Mouse (Mus musculus): ENCODE data around the gene Micu1. TPM values are rescaled to one million over a fixed set of nuclear protein-coding genes. Genes with fewer than 3 reads are reported as not detected.

The Micu1 gene
- polyA plus RNA-seq (2014; fragmentation: Nextera tagmentation; extraction: Ambion mirVana) = 40.5 and 42.8 TPM in 2 replicates

GRCm38 (mm10) chr10:59702207-59703032 is at the start of gene Micu1:
TSS of gene Micu1 (plus strand) at chr10:59702477.
- peak; percentile 96 for ATAC-seq (replicated peaks; ENCODE audit: insufficient number of reproducible peaks, low FRiP score, low TSS enrichment)
- Histone ChIP-seq H3K36me3 (ENCODE audit: control insufficient read depth, insufficient read depth, low read length) (no peaks in the 10 kb centered on the region), H3K4me1 (ENCODE audit: control insufficient read depth, insufficient read depth, low read length) (peaks cover 4% of the 10 kb centered on the region), H3K27ac (ENCODE audit: low read depth, low read length) (peak within 1 kb of the TSS; percentile 72), H3K9me3 (replicated peaks; ENCODE audit: control insufficient read depth, low read length) (no peaks in the 10 kb centered on the region), H3K4me3 (ENCODE audit: low read depth, low read length) (peak within 1 kb of the TSS; percentile 73), H3K4me2 (peak within 1 kb of the TSS; percentile 66), H3K27me3 (ENCODE audit: control insufficient read depth, insufficient read depth, low read length) (no peaks in the 10 kb centered on the region), H3K9ac (ENCODE audit: low read depth, low read length) (peak within 1 kb of the TSS; percentile 85)
- 0% methylated on average over 48 of the region's 48 CpGs for WGBS (ENCODE audit: insufficient replicate concordance)

GRCm38 (mm10) chr10:59656799-59657198 is 45.5 kb upstream of the Micu1 start:
- Histone ChIP-seq H3K4me1 (ENCODE audit: control insufficient read depth, insufficient read depth, low read length) (no peaks in the 10 kb centered on the region), H3K36me3 (ENCODE audit: control insufficient read depth, insufficient read depth, low read length) (no peaks in the 10 kb centered on the region), H3K4me3 (ENCODE audit: low read depth, low read length) (no peak overlapping the region), H3K27ac (ENCODE audit: low read depth, low read length) (no peak overlapping the region), H3K27me3 (ENCODE audit: control insufficient read depth, insufficient read depth, low read length) (no peaks in the 10 kb centered on the region), H3K4me2 (no peak overlapping the region), H3K9me3 (replicated peaks; ENCODE audit: control insufficient read depth, low read length) (no peaks in the 10 kb centered on the region), H3K9ac (ENCODE audit: low read depth, low read length) (no peak overlapping the region)
- ATAC-seq (replicated peaks; ENCODE audit: insufficient number of reproducible peaks, low FRiP score, low TSS enrichment) = no peak
- 77% methylated on average over 13 of the region's 13 CpGs for WGBS (ENCODE audit: insufficient replicate concordance)

GRCm38 (mm10) chr10:59664765-59665164 is 37.5 kb upstream of the Micu1 start:
- Histone ChIP-seq H3K4me3 (ENCODE audit: low read depth, low read length) (no peak overlapping the region), H3K36me3 (ENCODE audit: control insufficient read depth, insufficient read depth, low read length) (no peaks in the 10 kb centered on the region), H3K27me3 (ENCODE audit: control insufficient read depth, insufficient read depth, low read length) (no peaks in the 10 kb centered on the region), H3K9me3 (replicated peaks; ENCODE audit: control insufficient read depth, low read length) (no peaks in the 10 kb centered on the region), H3K9ac (ENCODE audit: low read depth, low read length) (no peak overlapping the region), H3K27ac (ENCODE audit: low read depth, low read length) (no peak overlapping the region), H3K4me2 (no peak overlapping the region), H3K4me1 (ENCODE audit: control insufficient read depth, insufficient read depth, low read length) (no peaks in the 10 kb centered on the region)
- WGBS (ENCODE audit: insufficient replicate concordance) = 69% methylated on average over 2 of the region's 2 CpGs
- ATAC-seq (replicated peaks; ENCODE audit: insufficient number of reproducible peaks, low FRiP score, low TSS enrichment) = no peak

- H3K4me1 ChIP-seq (ENCODE audit: control insufficient read depth, insufficient read depth, low read length) = no peaks in the 10 kb centered on the region
- H3K9me3 ChIP-seq (replicated peaks; ENCODE audit: control insufficient read depth, low read length) = no peaks in the 10 kb centered on the region
- H3K27ac ChIP-seq (ENCODE audit: low read depth, low read length) = no peak overlapping the region
- H3K4me3 ChIP-seq (ENCODE audit: low read depth, low read length) = no peak overlapping the region
- H3K27me3 ChIP-seq (ENCODE audit: control insufficient read depth, insufficient read depth, low read length) = no peaks in the 10 kb centered on the region
- H3K9ac ChIP-seq (ENCODE audit: low read depth, low read length) = no peak overlapping the region
- 66% methylated on average over 13 of the region's 13 CpGs for WGBS (ENCODE audit: insufficient replicate concordance)
- ATAC-seq (replicated peaks; ENCODE audit: insufficient number of reproducible peaks, low FRiP score, low TSS enrichment) = no peak
- no peak overlapping the region for H3K4me2 ChIP-seq
- H3K36me3 ChIP-seq (ENCODE audit: control insufficient read depth, insufficient read depth, low read length) = no peaks in the 10 kb centered on the region
These were observed 36.6 kb upstream of the Micu1 start for GRCm38 (mm10) chr10:59665503-59666291.

- Histone ChIP-seq H3K4me3 (ENCODE audit: low read depth, low read length) (no peak overlapping the region), H3K36me3 (ENCODE audit: control insufficient read depth, insufficient read depth, low read length) (no peaks in the 10 kb centered on the region), H3K27ac (ENCODE audit: low read depth, low read length) (no peak overlapping the region), H3K9me3 (replicated peaks; ENCODE audit: control insufficient read depth, low read length) (no peaks in the 10 kb centered on the region), H3K4me1 (ENCODE audit: control insufficient read depth, insufficient read depth, low read length) (no peaks in the 10 kb centered on the region), H3K9ac (ENCODE audit: low read depth, low read length) (no peak overlapping the region), H3K27me3 (ENCODE audit: control insufficient read depth, insufficient read depth, low read length) (no peaks in the 10 kb centered on the region), H3K4me2 (no peak overlapping the region)
- no peak for ATAC-seq (replicated peaks; ENCODE audit: insufficient number of reproducible peaks, low FRiP score, low TSS enrichment)
- WGBS (ENCODE audit: insufficient replicate concordance) = 59% methylated on average over 6 of the region's 6 CpGs
These were observed 34.9 kb upstream of the Micu1 start for GRCm38 (mm10) chr10:59667377-59667776.

GRCm38 (mm10) chr10:59668491-59668890 is 33.8 kb upstream of the Micu1 start:
- H3K4me1 ChIP-seq (ENCODE audit: control insufficient read depth, insufficient read depth, low read length) = no peaks in the 10 kb centered on the region
- ATAC-seq (replicated peaks; ENCODE audit: insufficient number of reproducible peaks, low FRiP score, low TSS enrichment) = no peak
- H3K4me3 ChIP-seq (ENCODE audit: low read depth, low read length) = no peak overlapping the region
- H3K4me2 ChIP-seq = no peak overlapping the region
- H3K27ac ChIP-seq (ENCODE audit: low read depth, low read length) = no peak overlapping the region
- no peaks in the 10 kb centered on the region for H3K9me3 ChIP-seq (replicated peaks; ENCODE audit: control insufficient read depth, low read length)
- H3K9ac ChIP-seq (ENCODE audit: low read depth, low read length) = no peak overlapping the region
- WGBS (ENCODE audit: insufficient replicate concordance) = 49% methylated on average over 7 of the region's 7 CpGs
- no peaks in the 10 kb centered on the region for H3K27me3 ChIP-seq (ENCODE audit: control insufficient read depth, insufficient read depth, low read length)
- H3K36me3 ChIP-seq (ENCODE audit: control insufficient read depth, insufficient read depth, low read length) = no peaks in the 10 kb centered on the region

- H3K36me3 ChIP-seq (ENCODE audit: control insufficient read depth, insufficient read depth, low read length) = no peaks in the 10 kb centered on the region
- 88% methylated on average over 1 of the region's 1 CpGs for WGBS (ENCODE audit: insufficient replicate concordance)
These were observed 24.4 kb upstream of the Micu1 start for GRCm38 (mm10) chr10:59677836-59678235.

GRCm38 (mm10) chr10:59679189-59679588 is 23.1 kb upstream of the Micu1 start:
- Histone ChIP-seq H3K4me1 (ENCODE audit: control insufficient read depth, insufficient read depth, low read length) (no peaks in the 10 kb centered on the region), H3K9ac (ENCODE audit: low read depth, low read length) (no peak overlapping the region), H3K9me3 (replicated peaks; ENCODE audit: control insufficient read depth, low read length) (no peaks in the 10 kb centered on the region), H3K27ac (ENCODE audit: low read depth, low read length) (no peak overlapping the region), H3K36me3 (ENCODE audit: control insufficient read depth, insufficient read depth, low read length) (no peaks in the 10 kb centered on the region), H3K4me2 (no peak overlapping the region), H3K27me3 (ENCODE audit: control insufficient read depth, insufficient read depth, low read length) (no peaks in the 10 kb centered on the region), H3K4me3 (ENCODE audit: low read depth, low read length) (no peak overlapping the region)
- no peak for ATAC-seq (replicated peaks; ENCODE audit: insufficient number of reproducible peaks, low FRiP score, low TSS enrichment)
- 75% methylated on average over 2 of the region's 2 CpGs for WGBS (ENCODE audit: insufficient replicate concordance)

More at GRCm38 (mm10) chr10:59677836-59678235, 24.4 kb upstream of the Micu1 start:
- Histone ChIP-seq H3K27me3 (ENCODE audit: control insufficient read depth, insufficient read depth, low read length) (no peaks in the 10 kb centered on the region), H3K4me1 (ENCODE audit: control insufficient read depth, insufficient read depth, low read length) (no peaks in the 10 kb centered on the region), H3K27ac (ENCODE audit: low read depth, low read length) (no peak overlapping the region), H3K4me3 (ENCODE audit: low read depth, low read length) (no peak overlapping the region), H3K9ac (ENCODE audit: low read depth, low read length) (no peak overlapping the region), H3K9me3 (replicated peaks; ENCODE audit: control insufficient read depth, low read length) (no peaks in the 10 kb centered on the region), H3K4me2 (no peak overlapping the region)
- no peak for ATAC-seq (replicated peaks; ENCODE audit: insufficient number of reproducible peaks, low FRiP score, low TSS enrichment)

All from heart, embryonic 11.5 days (tissue).